Mouse (Mus musculus): ENCODE results near the gene Cracr2b. TPM values are rescaled to one million over a fixed set of nuclear protein-coding genes. Genes with fewer than 3 reads are reported as not detected.

Gene Cracr2b
- polyA plus RNA-seq, 1 experiment, result 57.1 TPM

DNA sequence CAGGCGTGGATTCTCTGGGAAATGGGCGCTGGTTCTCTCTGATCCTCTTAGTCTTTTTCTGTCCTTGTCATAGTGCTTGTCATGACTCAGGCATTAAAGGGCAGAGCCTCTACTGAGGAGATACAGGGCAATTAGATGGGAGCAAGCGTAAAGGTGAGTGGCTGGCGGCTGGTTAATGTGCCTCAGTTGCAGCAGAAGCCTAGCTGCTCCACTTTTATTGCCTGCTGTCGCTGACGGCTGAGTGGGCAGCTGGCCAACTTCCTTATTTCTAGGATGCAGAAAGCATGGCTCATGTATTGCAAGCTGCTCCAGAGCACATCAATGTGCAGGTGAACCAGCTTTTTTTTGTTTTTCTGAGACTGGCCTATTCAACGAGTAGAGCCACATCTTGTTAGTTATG is 41.9 kb upstream of the Cracr2b start:
- H3K4me3 ChIP-seq (ENCODE audit: low read depth, low read length), result no peak overlapping the region
- no peaks in the 10 kb centered on the region for H3K27me3 ChIP-seq (ENCODE audit: control insufficient read depth, insufficient read depth, low read length)
- no peaks in the 10 kb centered on the region for H3K36me3 ChIP-seq (ENCODE audit: control insufficient read depth, insufficient read depth, low read length)
- TF ChIP-seq CTCF (IDR thresholded peaks at IDR 0.05; ENCODE audit: extremely low read depth, insufficient read length, insufficient replicate concordance, low read depth, low read length) (no peak), POLR2A (IDR thresholded peaks at IDR 0.05; ENCODE audit: low read depth, low read length) (no peak)
- peak overlapping the region; percentile 91 for H3K27ac ChIP-seq (ENCODE audit: insufficient read depth, low read depth, low read length)
- WGBS, result 17% methylated on average over 7 of the region's 7 CpGs
- H3K4me1 ChIP-seq (ENCODE audit: control insufficient read depth, insufficient read depth, insufficient read length, low read length), result peaks cover 18% of the 10 kb centered on the region; the same call in 1 of the 2 replicates

DNA sequence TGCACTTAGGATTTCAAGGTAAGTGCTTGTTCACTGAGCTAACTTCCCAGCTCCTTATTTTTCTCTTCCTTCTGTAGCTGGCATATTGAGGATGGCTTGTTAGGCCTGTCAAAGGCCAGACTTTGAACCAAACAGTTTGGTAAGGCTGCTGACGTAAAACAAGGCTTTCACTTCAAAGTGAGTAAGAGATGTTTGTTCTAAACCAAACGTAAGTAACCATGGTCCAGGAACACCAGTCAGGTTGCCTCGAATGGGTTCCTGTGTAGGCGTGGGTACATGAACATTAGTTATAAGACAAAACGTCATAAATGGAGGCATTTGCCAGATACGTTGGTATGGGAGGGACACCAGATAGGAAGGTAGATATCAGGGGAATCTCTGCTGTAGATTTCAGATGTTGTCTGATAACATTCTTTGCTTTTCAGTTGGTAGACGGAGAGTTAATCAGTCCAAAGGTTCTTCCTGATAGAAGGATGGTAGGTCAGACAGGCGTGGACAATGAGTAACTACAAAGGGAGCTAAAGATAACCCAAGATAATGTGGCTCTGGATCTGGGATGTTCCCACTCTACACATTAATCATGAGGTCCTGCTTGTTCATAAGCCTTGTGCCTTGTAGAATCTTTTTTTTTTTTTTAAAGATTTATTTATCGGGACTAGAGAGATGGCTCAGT is 40.7 kb upstream of the Cracr2b start:
- WGBS, result 30% methylated on average over 9 of the region's 9 CpGs
- H3K27me3 ChIP-seq (ENCODE audit: control insufficient read depth, insufficient read depth, low read length), result no peaks in the 10 kb centered on the region
- H3K27ac ChIP-seq (ENCODE audit: insufficient read depth, low read depth, low read length), result peak overlapping the region; percentile 65
- TF ChIP-seq POLR2A (IDR thresholded peaks at IDR 0.05; ENCODE audit: low read depth, low read length) (no peak), CTCF (IDR thresholded peaks at IDR 0.05; ENCODE audit: extremely low read depth, insufficient read length, insufficient replicate concordance, low read depth, low read length) (no peak)
- no peak overlapping the region for H3K4me3 ChIP-seq (ENCODE audit: low read depth, low read length)
- no peaks in the 10 kb centered on the region for H3K36me3 ChIP-seq (ENCODE audit: control insufficient read depth, insufficient read depth, low read length)
- peaks cover 16% of the 10 kb centered on the region; the same call in 1 of the 2 replicates for H3K4me1 ChIP-seq (ENCODE audit: control insufficient read depth, insufficient read depth, insufficient read length, low read length)

DNA sequence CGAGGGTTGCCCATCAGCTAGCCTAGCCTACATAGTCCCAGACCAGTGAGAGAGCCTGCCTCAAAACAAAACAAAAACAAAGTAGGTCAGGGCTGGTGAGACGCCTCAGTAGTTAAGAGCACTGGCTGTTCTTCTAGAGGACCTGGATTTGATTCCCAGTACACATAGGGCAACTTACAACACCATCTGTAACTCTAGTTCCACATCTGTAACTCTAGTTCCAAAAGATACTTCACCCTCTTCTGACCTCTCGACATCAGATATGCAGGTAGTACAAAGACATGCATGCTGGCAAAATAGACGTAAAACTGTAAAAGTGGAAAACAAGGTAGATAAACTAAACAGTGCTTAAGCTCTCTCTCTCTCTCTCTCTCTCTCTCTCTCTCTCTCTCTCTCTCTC is 37.1 kb upstream of the Cracr2b start:
- peaks cover 7% of the 10 kb centered on the region; the same call in 1 of the 2 replicates for H3K4me1 ChIP-seq (ENCODE audit: control insufficient read depth, insufficient read depth, insufficient read length, low read length)
- no peak for TF ChIP-seq CTCF (IDR thresholded peaks at IDR 0.05; ENCODE audit: extremely low read depth, insufficient read length, insufficient replicate concordance, low read depth, low read length)
- TF ChIP-seq POLR2A (IDR thresholded peaks at IDR 0.05; ENCODE audit: low read depth, low read length), result no peak
- H3K27me3 ChIP-seq (ENCODE audit: control insufficient read depth, insufficient read depth, low read length), result no peaks in the 10 kb centered on the region
- H3K36me3 ChIP-seq (ENCODE audit: control insufficient read depth, insufficient read depth, low read length), result no peaks in the 10 kb centered on the region
- WGBS, result 75% methylated on average over 4 of the region's 4 CpGs
- no peak overlapping the region for H3K27ac ChIP-seq (ENCODE audit: insufficient read depth, low read depth, low read length)
- H3K4me3 ChIP-seq (ENCODE audit: low read depth, low read length), result no peak overlapping the region

DNA sequence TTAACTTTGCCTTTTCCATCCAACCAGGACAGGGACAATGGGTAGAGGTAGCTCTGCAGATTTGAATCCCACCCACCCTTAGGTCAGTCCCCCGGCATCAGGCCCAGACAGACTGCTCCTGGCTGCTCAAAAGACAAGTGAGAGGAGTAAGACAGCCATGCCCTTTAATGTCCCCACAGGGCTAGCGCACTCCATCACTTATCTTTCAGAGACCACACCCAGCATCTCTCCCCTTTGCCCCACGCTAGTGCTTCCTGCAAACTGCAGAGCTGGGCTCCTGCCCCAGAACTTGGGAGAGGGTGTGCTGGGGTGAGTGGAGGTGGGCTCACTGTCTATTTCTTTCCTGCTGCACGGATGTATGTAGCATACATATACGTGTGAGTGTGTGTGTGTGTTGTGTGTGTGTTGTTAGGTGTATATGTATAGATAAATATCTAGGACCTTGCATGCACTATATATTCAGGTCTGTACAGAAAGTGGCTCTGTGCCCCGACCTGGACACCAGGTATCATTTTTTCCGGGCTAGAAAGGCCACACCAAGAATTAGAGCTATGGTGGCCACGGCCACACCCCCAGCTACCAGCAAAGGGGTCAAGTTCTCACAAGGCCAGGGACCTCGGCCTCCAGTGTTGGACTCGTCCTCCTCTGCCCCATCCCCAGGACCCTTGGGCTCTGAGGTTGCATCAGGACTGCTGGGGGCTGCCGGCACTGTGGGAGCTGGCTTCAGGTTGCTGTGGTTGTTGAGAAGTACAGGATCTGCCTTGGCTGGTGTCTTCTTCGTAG is 33.8 kb upstream of the Cracr2b start:
- Histone ChIP-seq H3K27ac (ENCODE audit: insufficient read depth, low read depth, low read length) (no peak overlapping the region), H3K36me3 (ENCODE audit: control insufficient read depth, insufficient read depth, low read length) (peaks cover 19% of the 10 kb centered on the region), H3K27me3 (ENCODE audit: control insufficient read depth, insufficient read depth, low read length) (no peaks in the 10 kb centered on the region), H3K4me3 (ENCODE audit: low read depth, low read length) (no peak overlapping the region), H3K4me1 (ENCODE audit: control insufficient read depth, insufficient read depth, insufficient read length, low read length) (peaks cover 10% of the 10 kb centered on the region)
- 74% methylated on average over 12 of the region's 12 CpGs for WGBS
- TF ChIP-seq POLR2A (IDR thresholded peaks at IDR 0.05; ENCODE audit: low read depth, low read length), result no peak
- no peak for TF ChIP-seq CTCF (IDR thresholded peaks at IDR 0.05; ENCODE audit: extremely low read depth, insufficient read length, insufficient replicate concordance, low read depth, low read length)

DNA sequence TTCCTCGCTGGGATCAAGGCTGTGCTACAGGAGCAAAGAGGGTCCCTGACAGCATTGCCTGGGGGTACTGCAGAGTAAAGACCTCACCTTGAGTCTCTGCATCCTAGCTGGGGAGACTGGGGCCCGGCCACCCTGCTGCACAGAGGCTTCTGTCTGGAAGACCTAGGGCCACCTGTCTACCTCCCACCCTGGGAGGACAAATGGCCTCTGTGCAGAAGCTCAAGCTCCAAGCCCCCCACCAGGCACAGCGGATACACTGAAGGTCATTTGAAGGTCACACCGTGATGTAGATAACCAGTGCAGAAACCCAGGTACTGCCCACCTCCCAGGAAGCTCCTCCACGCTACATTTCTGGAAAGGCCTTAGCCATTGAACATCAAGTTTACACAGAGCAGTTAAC is 32.2 kb upstream of the Cracr2b start:
- TF ChIP-seq CTCF (IDR thresholded peaks at IDR 0.05; ENCODE audit: extremely low read depth, insufficient read length, insufficient replicate concordance, low read depth, low read length) (no peak), POLR2A (IDR thresholded peaks at IDR 0.05; ENCODE audit: low read depth, low read length) (no peak)
- Histone ChIP-seq H3K27me3 (ENCODE audit: control insufficient read depth, insufficient read depth, low read length) (no peaks in the 10 kb centered on the region), H3K4me3 (ENCODE audit: low read depth, low read length) (no peak overlapping the region), H3K36me3 (ENCODE audit: control insufficient read depth, insufficient read depth, low read length) (peaks cover 34% of the 10 kb centered on the region), H3K27ac (ENCODE audit: insufficient read depth, low read depth, low read length) (no peak overlapping the region), H3K4me1 (ENCODE audit: control insufficient read depth, insufficient read depth, insufficient read length, low read length) (peaks cover 11% of the 10 kb centered on the region)
- 66% methylated on average over 5 of the region's 5 CpGs for WGBS

DNA sequence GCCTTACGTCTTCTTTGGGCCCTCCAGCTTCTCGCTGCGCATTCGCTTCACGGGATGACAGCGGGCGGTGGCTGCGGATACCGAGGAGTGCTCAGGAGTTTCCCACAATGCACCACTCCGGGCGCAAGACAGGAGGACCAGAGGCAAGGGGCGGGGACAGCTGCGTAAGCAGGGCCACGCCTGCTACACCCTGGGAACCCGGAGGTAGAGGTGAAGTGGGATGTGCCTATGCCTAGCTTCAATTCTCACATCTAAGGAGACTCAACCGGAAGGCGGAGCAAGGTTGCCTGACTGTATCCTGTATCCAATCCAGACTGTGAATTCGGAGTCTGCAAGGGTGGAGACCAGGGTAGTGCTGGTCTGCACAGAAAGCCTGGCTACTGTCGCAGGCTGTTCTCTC is 31.6 kb upstream of the Cracr2b start, which contains the start of gene Cend1:
Cend1 (minus strand) TSS at position 182 of the 400 bp plus-strand sequence.
- 27% methylated on average over 19 of the region's 19 CpGs for WGBS
- no peak within 1 kb of the TSS for H3K4me3 ChIP-seq (ENCODE audit: low read depth, low read length)
- TF ChIP-seq POLR2A (IDR thresholded peaks at IDR 0.05; ENCODE audit: low read depth, low read length) (no peak), CTCF (IDR thresholded peaks at IDR 0.05; ENCODE audit: extremely low read depth, insufficient read length, insufficient replicate concordance, low read depth, low read length) (no peak)

More for the DNA sequence above, 31.6 kb upstream of the Cracr2b start, which contains the start of gene Cend1:
- H3K4me1 ChIP-seq (ENCODE audit: control insufficient read depth, insufficient read depth, insufficient read length, low read length), result peaks cover 16% of the 10 kb centered on the region
- H3K36me3 ChIP-seq (ENCODE audit: control insufficient read depth, insufficient read depth, low read length), result peaks cover 38% of the 10 kb centered on the region
- H3K27me3 ChIP-seq (ENCODE audit: control insufficient read depth, insufficient read depth, low read length), result no peaks in the 10 kb centered on the region
- H3K27ac ChIP-seq (ENCODE audit: insufficient read depth, low read depth, low read length), result no peak within 1 kb of the TSS

Data from small intestine, adult 2 months (tissue).